Mouse (Mus musculus) CH12.LX (cell line): ENCODE data around the gene Pprc1.

Experiments used
- CTCF ChIP-seq, 2 experiments: IDR thresholded peaks in 1 of 2; conservative IDR thresholded peaks in 1 of 2; 2 replicates each; pipeline ENCODE4 v1.5.1; 2011 to 2012; ENCODE audit warnings: low read depth in 2 of 2, low read length in 2 of 2, improper control_type of control experiment in 1 of 2, inconsistent platforms in 1 of 2, mild to moderate bottlenecking in 1 of 2, moderate library complexity in 1 of 2
- GABPA ChIP-seq: IDR thresholded peaks from 2 replicates; pipeline ENCODE4 v1.6.1; 2012; ENCODE audit warnings: low read depth, low read length, improper control_type of control experiment, inconsistent platforms; ENCODE audit not compliant: insufficient replicate concordance
- MAFK ChIP-seq: IDR thresholded peaks from 2 replicates; pipeline ENCODE4 v1.6.1; 2011; ENCODE audit warnings: low read length, improper control_type of control experiment; ENCODE audit not compliant: insufficient replicate concordance
- MAZ ChIP-seq: IDR thresholded peaks from 2 replicates; pipeline ENCODE4 v1.6.1; 2012; ENCODE audit warnings: low read depth, mild to moderate bottlenecking, inconsistent platforms, low read length, improper control_type of control experiment, moderate library complexity
- POLR2A ChIP-seq: IDR thresholded peaks from 2 replicates; pipeline ENCODE4 v1.6.1; 2011; ENCODE audit warnings: low read depth, mild to moderate bottlenecking, improper control_type of control experiment, low read length
- RAD21 ChIP-seq: IDR thresholded peaks from 2 replicates; pipeline ENCODE4 v1.6.1; 2011; ENCODE audit warnings: low read depth, mild to moderate bottlenecking, low read length, improper control_type of control experiment, moderate library complexity
- SIN3A ChIP-seq: IDR thresholded peaks from 2 replicates; pipeline ENCODE4 v1.6.1; 2012; ENCODE audit warnings: low read length, improper control_type of control experiment, inconsistent platforms
- TBP ChIP-seq: conservative IDR thresholded peaks from 2 replicates; pipeline ENCODE4 v1.6.1; 2011; ENCODE audit warnings: low read depth, low read length, improper control_type of control experiment
- ZC3H11A ChIP-seq: IDR thresholded peaks from 2 replicates; pipeline ENCODE4 v1.6.1; 2012; ENCODE audit warnings: low read depth, mild to moderate bottlenecking, inconsistent platforms, low read length, improper control_type of control experiment
- ZNF384 ChIP-seq: IDR thresholded peaks from 2 replicates; pipeline ENCODE4 v1.6.1; 2012; ENCODE audit warnings: low read depth, low read length, improper control_type of control experiment, inconsistent platforms

GRCm38 (mm10) chr19:46119458-46119857 is 74.8 kb downstream of the Pprc1 start:
- TF ChIP-seq TBP (no peak), CTCF (conservative IDR thresholded peaks at IDR 0.05 in 1 of 2, IDR thresholded peaks at IDR 0.05 in 1 of 2; ENCODE audit: low read depth in 2 of 2, low read length in 2 of 2) (no peak), GABPA (no peak), POLR2A (no peak), SIN3A (no peak), ZNF384 (no peak), MAZ (no peak), RAD21 (no peak), ZC3H11A (no peak), MAFK (no peak)
